Mouse (Mus musculus): ENCODE measurements around the gene Nyx. TPM values are rescaled to one million over a fixed set of nuclear protein-coding genes. Genes with fewer than 3 reads are reported as not detected.

Nyx gene
- total and polyA plus RNA-seq, 2 experiments from 2014 or later = 0.05 TPM; not detected in 1

DNA sequence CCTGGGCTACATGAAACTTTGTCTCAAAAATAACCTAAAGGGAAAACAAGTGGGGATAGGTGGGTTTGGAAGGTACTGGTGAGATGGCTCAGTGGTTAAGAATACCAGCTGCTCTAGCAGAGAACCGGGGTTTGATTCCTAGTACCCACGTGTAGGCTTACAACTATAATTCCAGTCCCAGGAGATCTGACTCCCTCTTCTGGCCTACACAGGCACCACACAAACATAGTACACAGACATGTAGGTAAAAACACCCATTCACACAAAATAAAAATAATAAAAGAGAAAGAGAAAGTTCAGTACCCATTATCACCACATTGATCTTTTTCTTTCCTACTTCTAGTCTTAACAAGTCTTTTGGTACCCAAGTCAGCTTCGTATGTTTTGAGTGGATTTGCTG is 6.0 kb downstream of the Nyx start:
- H3K9me3 ChIP-seq (replicated peaks; ENCODE audit: control insufficient read depth, low read length) = no peaks in the 10 kb centered on the region
- H3K9ac ChIP-seq (replicated peaks; ENCODE audit: low read depth, low read length) = no peak overlapping the region
- DNase-seq (ENCODE audit: low spot score) (no peak), ATAC-seq (ENCODE audit: insufficient read depth, low read depth) (no peak)
- WGBS = 66% methylated on average over 3 of the region's 3 CpGs
- no peaks in the 10 kb centered on the region for H3K27me3 ChIP-seq (ENCODE audit: control insufficient read depth, insufficient read depth, low read length)
- no peak overlapping the region for H3K4me2 ChIP-seq (ENCODE audit: low read depth, low read length)
- TF ChIP-seq CTCF (IDR thresholded peaks at IDR 0.05; ENCODE audit: low read depth) = no peak
- no peak for TF ChIP-seq EP300 (IDR thresholded peaks at IDR 0.05; ENCODE audit: low read depth)
- H3K4me3 ChIP-seq (ENCODE audit: low read depth, low read length) = no peak overlapping the region
- no peaks in the 10 kb centered on the region for H3K36me3 ChIP-seq (replicated peaks; ENCODE audit: control insufficient read depth, insufficient read depth, low read length)
- no peak overlapping the region for H3K27ac ChIP-seq (ENCODE audit: low read depth)
- no peaks in the 10 kb centered on the region for H3K4me1 ChIP-seq (ENCODE audit: control insufficient read depth, insufficient read depth)

DNA sequence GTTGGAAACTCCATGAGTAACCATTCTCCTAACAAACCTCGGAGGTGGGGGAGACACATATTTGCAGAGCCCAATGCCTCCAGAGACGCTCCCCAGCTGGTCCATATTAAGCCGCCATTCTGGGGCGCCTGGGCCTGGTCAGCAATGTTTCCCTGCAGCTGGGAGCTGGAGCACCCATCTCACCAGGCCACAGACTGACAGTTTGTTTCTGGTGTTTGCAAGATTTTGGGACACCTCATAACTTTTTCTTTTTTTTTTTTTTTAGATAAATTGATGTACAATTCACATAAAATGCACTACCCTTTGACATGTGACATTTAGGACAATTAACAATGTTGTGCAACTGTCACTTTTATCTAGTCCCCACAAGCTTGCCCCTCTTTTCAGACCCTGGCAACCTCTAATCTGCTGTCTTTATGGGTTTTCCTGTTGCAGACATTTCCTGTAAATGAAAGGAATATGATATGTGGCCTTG is 6.9 kb downstream of the Nyx start:
- Histone ChIP-seq H3K4me3 (ENCODE audit: low read depth, low read length) (no peak overlapping the region), H3K27me3 (ENCODE audit: control insufficient read depth, insufficient read depth, low read length) (no peaks in the 10 kb centered on the region), H3K27ac (ENCODE audit: low read depth) (no peak overlapping the region), H3K9me3 (replicated peaks; ENCODE audit: control insufficient read depth, low read length) (no peaks in the 10 kb centered on the region), H3K4me1 (ENCODE audit: control insufficient read depth, insufficient read depth) (no peaks in the 10 kb centered on the region), H3K9ac (replicated peaks; ENCODE audit: low read depth, low read length) (no peak overlapping the region), H3K36me3 (replicated peaks; ENCODE audit: control insufficient read depth, insufficient read depth, low read length) (no peaks in the 10 kb centered on the region), H3K4me2 (ENCODE audit: low read depth, low read length) (no peak overlapping the region)
- no peak for DNase-seq (ENCODE audit: low spot score)
- WGBS = 75% methylated on average over 4 of the region's 4 CpGs
- no peak for ATAC-seq (ENCODE audit: insufficient read depth, low read depth)
- TF ChIP-seq CTCF (IDR thresholded peaks at IDR 0.05; ENCODE audit: low read depth) = no peak
- no peak for TF ChIP-seq EP300 (IDR thresholded peaks at IDR 0.05; ENCODE audit: low read depth)

DNA sequence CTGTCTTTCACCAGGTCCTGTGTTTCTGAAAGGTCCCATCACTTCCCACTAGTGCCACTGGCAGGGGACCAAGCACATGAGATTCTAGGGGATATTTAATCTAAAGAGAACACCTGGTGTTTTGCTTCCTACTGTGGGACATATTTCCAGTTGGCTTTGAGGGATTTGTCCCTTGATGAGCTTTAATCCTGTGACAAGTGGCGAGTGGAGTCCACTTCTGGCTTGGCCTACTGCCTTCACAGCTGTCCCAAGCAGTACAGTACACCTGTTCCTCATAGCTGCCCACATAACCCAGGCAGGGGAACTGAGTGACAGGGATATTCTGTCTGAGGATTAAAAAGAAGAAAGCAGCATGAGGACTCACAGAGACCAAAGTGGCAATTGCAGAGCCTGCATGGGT is 9.5 kb downstream of the Nyx start:
- WGBS = 47% methylated on average over 1 of the region's 1 CpGs
- Histone ChIP-seq H3K36me3 (replicated peaks; ENCODE audit: control insufficient read depth, insufficient read depth, low read length) (no peaks in the 10 kb centered on the region), H3K4me1 (ENCODE audit: control insufficient read depth, insufficient read depth) (no peaks in the 10 kb centered on the region), H3K9me3 (replicated peaks; ENCODE audit: control insufficient read depth, low read length) (no peaks in the 10 kb centered on the region), H3K9ac (replicated peaks; ENCODE audit: low read depth, low read length) (no peak overlapping the region), H3K27me3 (ENCODE audit: control insufficient read depth, insufficient read depth, low read length) (no peaks in the 10 kb centered on the region), H3K27ac (ENCODE audit: low read depth) (no peak overlapping the region), H3K4me3 (ENCODE audit: low read depth, low read length) (no peak overlapping the region), H3K4me2 (ENCODE audit: low read depth, low read length) (no peak overlapping the region)
- DNase-seq (ENCODE audit: low spot score) = no peak
- no peak for ATAC-seq (ENCODE audit: insufficient read depth, low read depth)
- TF ChIP-seq EP300 (IDR thresholded peaks at IDR 0.05; ENCODE audit: low read depth) = no peak
- no peak for TF ChIP-seq CTCF (IDR thresholded peaks at IDR 0.05; ENCODE audit: low read depth)

DNA sequence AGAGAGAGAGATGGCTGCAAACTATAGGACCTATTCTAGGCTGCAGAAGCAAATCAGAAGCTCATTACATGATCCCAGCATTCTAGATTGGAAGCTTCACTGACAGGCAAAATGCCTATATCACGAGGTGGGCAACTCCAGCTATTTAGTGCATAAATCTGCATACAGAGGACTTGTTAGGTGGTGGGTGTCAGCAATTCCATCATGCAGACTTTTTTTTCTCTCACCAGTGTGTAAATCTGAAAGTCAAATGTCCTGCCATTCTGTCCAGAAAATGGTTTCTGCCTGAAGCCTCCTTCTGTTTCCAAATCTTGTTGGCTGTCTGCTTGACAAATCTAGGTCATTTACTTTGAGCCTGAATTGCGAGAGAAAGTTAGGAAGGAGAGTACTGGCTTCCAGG is 11.7 kb downstream of the Nyx start:
- WGBS = 62% methylated on average over 2 of the region's 2 CpGs
- H3K36me3 ChIP-seq (replicated peaks; ENCODE audit: control insufficient read depth, insufficient read depth, low read length) = no peaks in the 10 kb centered on the region
- ATAC-seq (ENCODE audit: insufficient read depth, low read depth) (no peak), DNase-seq (ENCODE audit: low spot score) (no peak)
- H3K4me3 ChIP-seq (ENCODE audit: low read depth, low read length) = no peak overlapping the region
- no peak for TF ChIP-seq CTCF (IDR thresholded peaks at IDR 0.05; ENCODE audit: low read depth)
- TF ChIP-seq EP300 (IDR thresholded peaks at IDR 0.05; ENCODE audit: low read depth) = no peak
- 0 out of 2 replicates have a peak, but pooled peaks cover 5% of the 10 kb centered on the region for H3K27me3 ChIP-seq (ENCODE audit: control insufficient read depth, insufficient read depth, low read length)
- no peak overlapping the region for H3K9ac ChIP-seq (replicated peaks; ENCODE audit: low read depth, low read length)
- no peaks in the 10 kb centered on the region for H3K4me1 ChIP-seq (ENCODE audit: control insufficient read depth, insufficient read depth)
- no peak overlapping the region for H3K4me2 ChIP-seq (ENCODE audit: low read depth, low read length)
- H3K27ac ChIP-seq (ENCODE audit: low read depth) = no peak overlapping the region
- H3K9me3 ChIP-seq (replicated peaks; ENCODE audit: control insufficient read depth, low read length) = no peaks in the 10 kb centered on the region

DNA sequence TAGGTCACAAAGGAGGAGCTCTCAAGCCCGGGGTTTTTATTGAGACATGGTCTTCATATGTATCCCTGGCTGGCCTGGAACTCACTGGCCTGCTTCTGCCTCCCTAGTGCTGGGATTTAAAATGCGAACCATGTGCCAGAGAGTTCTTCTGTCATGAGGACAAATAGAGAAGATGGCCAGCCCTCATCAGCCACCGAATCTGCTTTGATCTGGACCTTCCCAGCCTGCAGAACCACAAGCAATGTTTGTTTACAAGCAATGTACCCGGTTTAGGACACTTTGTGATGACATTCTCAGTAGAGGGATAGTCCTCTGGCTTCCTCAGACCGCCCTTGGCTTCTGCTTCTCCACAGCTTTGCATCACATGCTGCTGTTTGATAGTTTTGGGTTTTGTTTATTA is 12.4 kb downstream of the Nyx start:
- Histone ChIP-seq H3K4me2 (ENCODE audit: low read depth, low read length) (no peak overlapping the region), H3K27ac (ENCODE audit: low read depth) (no peak overlapping the region), H3K36me3 (replicated peaks; ENCODE audit: control insufficient read depth, insufficient read depth, low read length) (no peaks in the 10 kb centered on the region), H3K9ac (replicated peaks; ENCODE audit: low read depth, low read length) (no peak overlapping the region), H3K4me1 (ENCODE audit: control insufficient read depth, insufficient read depth) (no peaks in the 10 kb centered on the region), H3K27me3 (ENCODE audit: control insufficient read depth, insufficient read depth, low read length) (0 out of 2 replicates have a peak, but pooled peaks cover 5% of the 10 kb centered on the region), H3K9me3 (replicated peaks; ENCODE audit: control insufficient read depth, low read length) (no peaks in the 10 kb centered on the region), H3K4me3 (ENCODE audit: low read depth, low read length) (no peak overlapping the region)
- no peak for DNase-seq (ENCODE audit: low spot score)
- ATAC-seq (ENCODE audit: insufficient read depth, low read depth) = no peak
- TF ChIP-seq CTCF (IDR thresholded peaks at IDR 0.05; ENCODE audit: low read depth) (no peak), EP300 (IDR thresholded peaks at IDR 0.05; ENCODE audit: low read depth) (no peak)
- 65% methylated on average over 5 of the region's 5 CpGs for WGBS

DNA sequence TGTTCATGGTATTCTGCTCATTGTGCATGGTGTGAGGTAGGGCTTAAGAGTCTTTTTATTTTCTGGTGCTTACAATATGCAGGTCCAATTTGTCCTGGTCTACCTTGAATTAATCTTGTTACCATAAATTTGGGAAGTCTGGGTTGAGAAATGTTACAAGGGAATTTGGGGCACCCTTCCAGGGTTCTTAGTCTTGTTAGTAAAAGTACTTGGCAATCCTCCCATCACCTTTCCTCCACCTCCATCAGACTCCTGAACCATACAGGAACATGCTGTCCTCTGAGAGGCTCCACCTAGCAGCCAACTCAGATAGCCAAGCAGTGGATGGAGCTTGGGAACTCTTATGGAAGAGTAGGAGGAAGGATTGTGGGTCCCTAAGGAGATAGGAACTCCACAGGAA is 13.7 kb downstream of the Nyx start:
- DNase-seq (ENCODE audit: low spot score) = no peak
- Histone ChIP-seq H3K4me3 (ENCODE audit: low read depth, low read length) (no peak overlapping the region), H3K27me3 (ENCODE audit: control insufficient read depth, insufficient read depth, low read length) (peaks cover 10% of the 10 kb centered on the region; the same call in 1 of the 2 replicates), H3K27ac (ENCODE audit: low read depth) (no peak overlapping the region), H3K4me2 (ENCODE audit: low read depth, low read length) (no peak overlapping the region), H3K4me1 (ENCODE audit: control insufficient read depth, insufficient read depth) (no peaks in the 10 kb centered on the region), H3K9ac (replicated peaks; ENCODE audit: low read depth, low read length) (no peak overlapping the region), H3K36me3 (replicated peaks; ENCODE audit: control insufficient read depth, insufficient read depth, low read length) (no peaks in the 10 kb centered on the region), H3K9me3 (replicated peaks; ENCODE audit: control insufficient read depth, low read length) (no peaks in the 10 kb centered on the region)
- no peak for ATAC-seq (ENCODE audit: insufficient read depth, low read depth)
- no peak for TF ChIP-seq CTCF (IDR thresholded peaks at IDR 0.05; ENCODE audit: low read depth)
- TF ChIP-seq EP300 (IDR thresholded peaks at IDR 0.05; ENCODE audit: low read depth) = no peak
